Mouse (Mus musculus) MEL (cell line): ENCODE measurements around the gene Smg1.

Source experiments
- CTCF ChIP-seq, 3 experiments: IDR thresholded peaks in 2 of 3; conservative IDR thresholded peaks in 1 of 3; 2 replicates each; pipeline ENCODE4 v1.5.1; 2011 to 2012; ENCODE audit warnings: low read length in 3 of 3, low read depth in 2 of 3, mild to moderate bottlenecking in 2 of 3, improper control_type of control experiment in 1 of 3, inconsistent platforms in 1 of 3, mixed read lengths in 1 of 3, moderate library complexity in 1 of 3; ENCODE audit not compliant: control insufficient read depth in 1 of 3, insufficient read depth in 1 of 3, poor library complexity in 1 of 3, severe bottlenecking in 1 of 3
- KAT2A ChIP-seq: conservative IDR thresholded peaks from 2 replicates; pipeline ENCODE4 v1.6.1; 2012; ENCODE audit warnings: low read depth, low read length, improper control_type of control experiment, inconsistent platforms
- MAX ChIP-seq: IDR thresholded peaks from 2 replicates; pipeline ENCODE4 v1.6.1; 2011; ENCODE audit warnings: low read length, improper control_type of control experiment
- MXI1 ChIP-seq: IDR thresholded peaks from 2 replicates; pipeline ENCODE4 v1.6.1; 2011; ENCODE audit warnings: mild to moderate bottlenecking, low read depth, low read length, improper control_type of control experiment
- POLR2A ChIP-seq, 2 experiments: IDR thresholded peaks; 2 replicates each; pipeline ENCODE4 v1.6.1; 2011 to 2012; ENCODE audit warnings: low read length in 2 of 2, mild to moderate bottlenecking in 2 of 2, control low read depth in 1 of 2, improper control_type of control experiment in 1 of 2, low read depth in 1 of 2, moderate library complexity in 1 of 2; ENCODE audit not compliant: control insufficient read depth in 1 of 2, insufficient read depth in 1 of 2, poor library complexity in 1 of 2
- SMC3 ChIP-seq: IDR thresholded peaks from 2 replicates; pipeline ENCODE4 v1.6.1; 2011; ENCODE audit warnings: low read depth, low read length, improper control_type of control experiment

- TF ChIP-seq CTCF (IDR thresholded peaks at IDR 0.05 in 2 of 3, conservative IDR thresholded peaks at IDR 0.05 in 1 of 3; ENCODE audit: control insufficient read depth in 1 of 3, insufficient read depth in 1 of 3, low read depth in 2 of 3, low read length in 3 of 3, poor library complexity in 1 of 3, severe bottlenecking in 1 of 3), result peak; percentile 57 to 95 (median 81)
- TF ChIP-seq MXI1, result no peak
- TF ChIP-seq KAT2A, result no peak
- TF ChIP-seq SMC3, result peak; percentile 79
- TF ChIP-seq MAX, result no peak
- TF ChIP-seq POLR2A (IDR thresholded peaks at IDR 0.05; ENCODE audit: control insufficient read depth in 1 of 2, insufficient read depth in 1 of 2, low read depth in 1 of 2, low read length in 2 of 2, poor library complexity in 1 of 2), result no peak
These were observed 141.2 kb downstream of the Smg1 start for GRCm38 (mm10) chr7:118102231-118102630.
